Mouse (Mus musculus) kidney, embryonic 15.5 days (tissue): ENCODE measurements around the gene Ppm1b. TPM values are rescaled to one million over a fixed set of nuclear protein-coding genes. Genes with fewer than 3 reads are reported as not detected.

Source experiments
- polyA plus RNA-seq: library from polyadenylated mRNA; unstranded; fragments of >200 nt; fragmentation: Nextera tagmentation; extraction: Ambion mirVana; gene quantifications from 2 replicates; pipeline ENCODE4 v1.2.1, GENCODE M21; 2015

The Ppm1b gene
- polyA plus RNA-seq, 1 experiment from 2014 or later, result 73.4 TPM

Other genes with a start within 250 kb of the Ppm1b start
- 51.7 and 56.6 TPM in 2 replicates for gene Lrpprc, start 166.0 kb upstream of the Ppm1b start, polyA plus RNA-seq
- 11.1 and 13.1 TPM in 2 replicates for gene Slc3a1, start 71.6 kb downstream of the Ppm1b start, polyA plus RNA-seq
- gene Prepl, start 133.5 kb downstream of the Ppm1b start, polyA plus RNA-seq, result 32.0 and 32.7 TPM in 2 replicates
- 13.8 and 15.4 TPM in 2 replicates for gene Camkmt, start 133.8 kb downstream of the Ppm1b start, polyA plus RNA-seq